Mouse (Mus musculus) small intestine, adult 2 months (tissue): ENCODE results near the gene Tnnt1. TPM values are rescaled to one million over a fixed set of nuclear protein-coding genes. Genes with fewer than 3 reads are reported as not detected.

Experiments
- H3K27ac ChIP-seq: fragments of 200-500 bp; 2 replicates; pipeline ENCODE4 v1.5.1; 2012; ENCODE audit warnings: low read depth, low read length, control low read depth, inconsistent platforms; ENCODE audit not compliant: insufficient read depth
- H3K27me3 ChIP-seq: fragments of 200-500 bp; 2 replicates; pipeline ENCODE4 v1.6.1; 2012; ENCODE audit warnings: mild to moderate bottlenecking, moderate library complexity, low read length, inconsistent platforms; ENCODE audit not compliant: control insufficient read depth, insufficient read depth
- H3K36me3 ChIP-seq: fragments of 200-500 bp; 2 replicates; pipeline ENCODE4 v1.6.1; 2012; ENCODE audit warnings: mild to moderate bottlenecking, low read length, control low read depth, inconsistent platforms; ENCODE audit not compliant: control insufficient read depth, insufficient read depth
- H3K4me1 ChIP-seq: fragments of 200-500 bp; 2 replicates; pipeline ENCODE4 v1.6.1; 2012; ENCODE audit warnings: low read length, inconsistent platforms, mixed read lengths; ENCODE audit not compliant: control insufficient read depth, insufficient read depth, insufficient read length
- H3K4me3 ChIP-seq: fragments of 200-500 bp; 2 replicates; pipeline ENCODE4 v1.5.1; 2012; ENCODE audit warnings: low read depth, mild to moderate bottlenecking, control low read depth, inconsistent platforms, low read length, moderate library complexity
- CTCF ChIP-seq: fragments of 200-500 bp; IDR thresholded peaks from 2 replicates; pipeline ENCODE4 v1.5.1; 2012; ENCODE audit warnings: low read depth, mild to moderate bottlenecking, control low read depth, inconsistent platforms, low read length, moderate library complexity, mixed read lengths; ENCODE audit not compliant: insufficient replicate concordance, insufficient read length; ENCODE audit errors: extremely low read depth
- POLR2A ChIP-seq: fragments of 200-500 bp; IDR thresholded peaks from 2 replicates; pipeline ENCODE4 v1.6.1; 2012; ENCODE audit warnings: low read depth, mild to moderate bottlenecking, control low read depth, inconsistent platforms, low read length, moderate library complexity
- WGBS: fragments of 180-500 bp; shearing (Covaris S2); methylation state at CpG from one replicate; pipeline ENCODE4 v1.1.7; 2018; 5-methylcytosine and 5-hydroxymethylcytosine counted together
- polyA plus RNA-seq: library from polyadenylated mRNA; depleted of rRNA; stranded (reverse); fragments of >200 nt; gene quantifications from 2 replicates; pipeline ENCODE4 v1.2.3, GENCODE M21; 2012; rRNA removed

Tnnt1 gene
- polyA plus RNA-seq, 1 experiment = 0.58 TPM

DNA sequence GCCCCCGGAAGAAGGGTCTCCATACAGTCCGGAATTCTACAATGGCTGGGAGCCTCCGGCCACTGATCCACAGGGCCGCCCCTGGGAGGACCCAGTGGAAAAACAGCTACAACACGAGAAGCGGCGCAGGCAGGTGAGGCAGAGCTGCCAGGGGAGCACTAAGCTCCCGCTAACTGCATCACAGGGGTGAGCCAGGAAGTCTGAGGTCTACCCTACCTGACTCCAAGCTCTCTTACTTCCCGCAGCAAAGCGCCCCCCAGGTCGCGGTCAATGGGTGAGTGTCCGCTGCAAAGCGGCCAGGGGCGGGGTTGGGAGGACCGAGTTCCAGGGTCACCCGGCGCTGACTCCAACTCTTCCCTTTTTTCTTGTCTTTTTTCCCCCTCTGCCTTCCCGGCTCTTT is 42.2 kb downstream of the Tnnt1 start:
- no peak overlapping the region for H3K27ac ChIP-seq
- H3K36me3 ChIP-seq = no peaks in the 10 kb centered on the region
- 24% methylated on average over 19 of the region's 19 CpGs for WGBS
- no peak overlapping the region for H3K4me3 ChIP-seq
- peaks cover 13% of the 10 kb centered on the region; the same call in 1 of the 2 replicates for H3K27me3 ChIP-seq
- no peak for TF ChIP-seq POLR2A
- no peak for TF ChIP-seq CTCF
- H3K4me1 ChIP-seq = peaks cover 5% of the 10 kb centered on the region

DNA sequence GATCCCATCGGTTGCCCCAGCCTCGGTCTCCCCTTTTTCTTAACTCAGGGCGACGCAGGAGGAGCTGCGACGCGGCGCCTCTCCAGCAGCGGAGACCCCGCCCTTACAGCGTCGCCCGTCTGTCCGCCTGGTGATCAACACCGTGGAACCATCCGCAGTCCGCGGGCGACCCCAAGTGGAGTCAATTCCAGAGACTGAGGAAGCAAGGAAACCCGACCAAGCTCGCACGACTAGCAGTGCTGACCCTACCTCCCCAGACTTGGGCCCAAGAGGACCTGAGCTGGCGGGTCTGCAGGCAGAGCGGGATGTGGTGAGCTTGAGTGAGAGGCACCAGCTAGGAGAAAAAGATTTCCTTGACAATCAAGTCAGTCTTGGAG is 45.0 kb downstream of the Tnnt1 start:
- Histone ChIP-seq H3K27me3 (peaks cover 5% of the 10 kb centered on the region; the same call in 1 of the 2 replicates), H3K4me3 (peak overlapping the region; percentile 65), H3K4me1 (peaks cover 2% of the 10 kb centered on the region), H3K36me3 (no peaks in the 10 kb centered on the region), H3K27ac (no peak overlapping the region)
- TF ChIP-seq CTCF (peak; percentile 58), POLR2A (no peak)
- 1% methylated on average over 24 of the region's 24 CpGs for WGBS

DNA sequence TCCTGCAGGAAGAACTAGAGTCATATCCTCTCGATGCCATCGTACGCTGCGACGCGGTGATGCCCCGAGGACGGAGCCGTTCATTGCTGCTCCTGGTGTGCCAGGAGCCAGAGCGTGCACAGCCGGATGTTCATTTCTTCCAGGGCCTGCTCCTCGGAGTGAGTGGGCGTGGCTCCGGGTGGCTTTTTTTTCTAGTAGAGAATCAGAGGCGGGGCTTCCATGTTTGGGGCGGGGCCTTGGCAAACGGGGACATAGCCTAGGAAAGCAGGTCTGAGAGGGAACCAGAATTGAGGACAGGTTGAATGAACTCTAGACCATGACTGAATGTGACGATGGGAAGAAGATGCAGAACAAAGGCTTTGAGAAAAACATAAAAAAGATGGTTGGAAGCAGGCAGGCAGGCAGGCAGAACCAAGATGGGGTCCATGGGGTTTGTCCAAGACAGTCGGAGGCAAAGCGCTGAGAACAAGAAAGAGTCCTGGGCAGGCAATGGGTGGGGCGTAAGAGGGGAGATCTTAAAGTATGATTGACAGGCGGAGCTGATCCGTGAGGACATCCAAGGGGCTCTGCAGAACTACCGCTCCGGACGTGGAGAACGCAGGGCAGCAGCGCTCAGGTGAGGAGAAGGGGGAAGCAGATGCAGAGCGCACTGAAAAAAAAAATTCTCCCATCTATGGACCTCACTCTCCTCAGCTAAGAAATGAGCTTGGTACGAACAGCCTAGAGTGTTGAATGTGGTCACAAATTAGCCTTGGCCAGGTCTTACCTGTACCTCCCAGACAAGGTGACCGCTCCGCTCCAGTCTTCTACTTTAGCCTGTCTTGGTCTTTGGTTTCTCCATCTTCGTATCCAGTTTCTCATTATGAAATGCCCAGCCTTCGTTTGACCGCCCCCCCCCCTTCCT is 45.7 kb downstream of the Tnnt1 start:
- Histone ChIP-seq H3K27me3 (peaks cover 5% of the 10 kb centered on the region; the same call in 1 of the 2 replicates), H3K27ac (no peak overlapping the region), H3K36me3 (no peaks in the 10 kb centered on the region), H3K4me1 (peaks cover 2% of the 10 kb centered on the region), H3K4me3 (peak overlapping the region; percentile 65)
- 3% methylated on average over 35 of the region's 35 CpGs for WGBS
- TF ChIP-seq POLR2A = no peak
- no peak; the same call in 1 of the 2 replicates for TF ChIP-seq CTCF

DNA sequence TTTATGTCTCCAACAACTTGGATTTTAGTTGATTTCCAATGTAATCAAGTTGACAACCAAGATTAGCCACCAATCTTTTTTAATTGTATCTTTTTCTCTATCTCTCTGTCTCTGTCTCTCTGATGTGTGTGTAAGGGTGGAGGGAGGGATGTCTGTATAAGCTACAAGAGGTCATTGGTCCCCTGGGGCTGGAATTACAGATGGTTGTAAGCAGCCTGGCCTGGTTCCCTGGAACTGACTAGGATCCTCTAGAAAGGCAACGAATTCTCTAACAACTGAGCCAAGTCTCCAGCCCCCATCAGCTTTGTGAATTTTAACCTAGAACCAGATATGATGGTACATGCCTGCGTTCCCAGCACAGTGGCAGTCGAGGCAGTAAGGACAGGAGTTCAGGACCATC is 48.4 kb downstream of the Tnnt1 start:
- H3K36me3 ChIP-seq = no peaks in the 10 kb centered on the region
- no peak overlapping the region for H3K4me3 ChIP-seq
- WGBS = 73% methylated on average over 3 of the region's 3 CpGs
- no peak for TF ChIP-seq POLR2A
- TF ChIP-seq CTCF = no peak
- H3K4me1 ChIP-seq = peaks cover 7% of the 10 kb centered on the region
- no peak overlapping the region for H3K27ac ChIP-seq
- no peaks in the 10 kb centered on the region for H3K27me3 ChIP-seq

DNA sequence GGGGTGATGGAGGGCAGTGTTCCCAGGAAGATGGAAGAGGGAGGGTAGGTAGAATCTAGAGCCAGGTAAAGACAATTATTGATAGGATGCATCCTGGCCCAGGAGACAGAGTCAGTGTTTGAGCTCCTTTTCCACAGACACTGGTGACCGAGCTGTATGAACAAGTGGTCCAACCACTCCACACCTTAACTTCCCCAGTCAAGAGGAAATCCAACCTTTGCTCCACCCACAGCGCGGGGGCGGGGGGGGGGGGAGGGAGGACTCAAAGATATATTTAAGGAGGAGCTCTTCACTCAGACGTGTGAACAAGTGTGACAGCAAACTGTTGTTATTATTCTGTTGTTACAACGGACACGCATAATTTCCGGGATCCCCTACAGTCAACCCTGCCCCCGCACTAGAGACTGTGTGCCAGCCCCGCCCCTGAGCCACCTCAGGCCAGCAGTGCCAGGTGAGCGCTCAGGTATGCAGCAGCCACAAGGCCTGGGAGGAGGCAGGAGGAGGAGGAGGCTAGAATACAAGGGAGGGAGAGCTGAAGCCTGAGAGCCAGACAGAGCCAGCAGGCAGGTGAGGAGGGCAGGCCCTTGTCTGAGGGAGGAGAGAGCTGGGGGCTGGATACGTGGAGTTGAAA is 51.9 kb downstream of the Tnnt1 start:
- no peaks in the 10 kb centered on the region for H3K36me3 ChIP-seq
- 3% methylated on average over 12 of the region's 12 CpGs for WGBS
- peaks cover 4% of the 10 kb centered on the region; the same call in 1 of the 2 replicates for H3K4me1 ChIP-seq
- H3K27ac ChIP-seq = no peak overlapping the region
- H3K27me3 ChIP-seq = no peaks in the 10 kb centered on the region
- H3K4me3 ChIP-seq = peak overlapping the region; percentile 23; the same call in 1 of the 2 replicates
- TF ChIP-seq POLR2A = no peak
- TF ChIP-seq CTCF = no peak

DNA sequence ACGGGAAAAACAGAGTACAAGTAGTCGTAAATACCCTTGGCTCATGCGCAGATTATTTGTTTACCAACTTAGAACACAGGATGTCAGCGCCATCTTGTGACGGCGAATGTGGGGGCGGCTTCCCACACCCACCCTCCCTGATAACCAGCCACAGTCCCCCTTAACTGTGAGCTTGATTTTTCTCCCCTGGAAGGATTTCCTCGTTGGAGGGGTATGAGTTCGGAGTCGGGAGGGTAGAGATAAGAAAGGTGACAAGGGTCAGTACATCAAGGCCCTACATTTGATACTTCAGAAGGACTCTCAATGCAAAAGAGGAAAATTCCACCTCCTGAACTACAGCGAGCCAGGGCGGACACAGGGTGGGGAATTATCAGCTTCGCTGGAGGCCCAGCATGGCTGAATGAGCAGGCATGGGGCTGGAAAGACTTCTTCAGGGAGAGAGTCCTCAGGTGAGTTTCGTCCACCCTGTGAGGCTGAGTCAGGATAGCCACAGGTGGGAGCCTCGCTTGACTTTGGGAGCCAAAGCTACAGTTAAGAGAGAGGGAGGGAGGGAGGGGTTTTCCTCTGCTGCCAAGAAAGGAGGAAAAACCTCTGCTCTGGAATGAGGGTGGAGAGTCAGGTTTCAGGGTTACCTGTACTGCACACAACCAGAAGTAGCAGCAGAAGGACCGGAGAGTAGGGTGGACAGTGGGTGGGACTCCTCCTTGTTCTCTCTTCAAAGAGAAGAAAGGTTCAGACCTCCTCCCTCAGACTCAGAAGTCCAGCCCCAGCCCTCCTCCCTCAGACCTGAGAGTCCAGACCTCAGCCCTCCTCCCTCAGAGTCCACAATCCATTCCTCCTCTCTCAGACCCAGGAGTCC is 55.4 kb downstream of the Tnnt1 start, which contains the start of gene Eps8l1:
Gene Eps8l1 (plus strand): TSS at position 99 of the 859 bp plus-strand sequence.
- Histone ChIP-seq H3K27ac (peak within 1 kb of the TSS; percentile 73), H3K4me3 (peak within 1 kb of the TSS; percentile 64), H3K36me3 (no peaks in the 10 kb centered on the region), H3K4me1 (peaks cover 4% of the 10 kb centered on the region; the same call in 1 of the 2 replicates), H3K27me3 (no peaks in the 10 kb centered on the region)
- WGBS = 53% methylated on average over 14 of the region's 16 CpGs
- no peak for TF ChIP-seq POLR2A
- no peak for TF ChIP-seq CTCF

Other genes with a start within 250 kb of the Tnnt1 start
- 0.06 and 0.15 TPM in 2 replicates for gene Ncr1, start 178.7 kb downstream of the Tnnt1 start, polyA plus RNA-seq
- 0.01 TPM in 1 of 2 replicates, not detected in the other for gene Gp6, start 118.6 kb downstream of the Tnnt1 start, polyA plus RNA-seq
- gene Rdh13, start 70.7 kb downstream of the Tnnt1 start, polyA plus RNA-seq = 9.9 and 12.3 TPM in 2 replicates
- gene Eps8l1, start 55.7 kb downstream of the Tnnt1 start, polyA plus RNA-seq = 0.76 and 2.3 TPM in 2 replicates
- 58.0 and 59.2 TPM in 2 replicates for gene Ppp1r12c, start 14.7 kb downstream of the Tnnt1 start, polyA plus RNA-seq
- gene Tnni3, start 7.8 kb upstream of the Tnnt1 start, polyA plus RNA-seq = 0.43 and 1.4 TPM in 2 replicates
- gene Dnaaf3, start 16.1 kb upstream of the Tnnt1 start, polyA plus RNA-seq = 1.1 and 1.9 TPM in 2 replicates
- gene Syt5, start 31.2 kb upstream of the Tnnt1 start, polyA plus RNA-seq = 4.6 and 9.4 TPM in 2 replicates
- gene Ptprh, start 87.7 kb upstream of the Tnnt1 start, polyA plus RNA-seq = 52.0 and 151 TPM in 2 replicates
- gene Tmem86b, start 115.0 kb upstream of the Tnnt1 start, polyA plus RNA-seq = 65.5 and 261 TPM in 2 replicates
- 69.9 and 142 TPM in 2 replicates for gene Ppp6r1, start 142.6 kb upstream of the Tnnt1 start, polyA plus RNA-seq
- 23.4 and 29.0 TPM in 2 replicates for gene Hspbp1, start 168.7 kb upstream of the Tnnt1 start, polyA plus RNA-seq
- 1.6 and 1.9 TPM in 2 replicates for gene Brsk1, start 174.2 kb upstream of the Tnnt1 start, polyA plus RNA-seq
- 44.4 and 122 TPM in 2 replicates for gene Tmem150b, start 208.9 kb upstream of the Tnnt1 start, polyA plus RNA-seq
- gene Kmt5c, start 223.7 kb upstream of the Tnnt1 start, polyA plus RNA-seq = 94.7 and 254 TPM in 2 replicates
- gene Cox6b2, start 236.7 kb upstream of the Tnnt1 start, polyA plus RNA-seq = 5.7 and 45.8 TPM in 2 replicates